Mouse (Mus musculus): ENCODE data around the gene Iyd. TPM values are rescaled to one million over a fixed set of nuclear protein-coding genes. Genes with fewer than 3 reads are reported as not detected.

Gene Iyd
- polyA plus RNA-seq, 1 experiment from 2014 or later, result not detected

- ATAC-seq (ENCODE audit: insufficient number of reproducible peaks, low FRiP score, low TSS enrichment, low read depth), result no peak
These were observed 10.2 kb upstream of the Iyd start for GRCm38 (mm10) chr10:3529807-3530206.

DNA sequence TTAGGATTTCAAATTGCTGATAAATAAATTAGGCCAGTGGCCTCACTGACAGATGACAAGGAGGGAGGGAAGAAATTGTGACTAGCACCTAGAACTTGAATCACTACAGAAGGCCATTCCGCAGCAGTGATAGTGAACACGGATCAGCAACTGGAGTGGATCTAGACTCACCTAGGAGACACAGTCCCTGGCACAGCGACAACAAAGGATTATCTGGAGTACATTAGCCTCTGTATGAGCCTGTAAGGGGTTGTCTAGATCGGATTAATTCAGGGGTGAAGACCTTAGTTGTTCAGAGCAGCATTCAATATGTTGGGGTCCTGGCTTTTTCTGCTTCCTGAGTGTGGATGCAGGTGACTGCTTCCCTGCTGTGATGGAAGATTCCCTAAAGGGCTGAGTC, 9.4 kb upstream of the Iyd start:
- H3K36me3 ChIP-seq (ENCODE audit: control insufficient read depth, insufficient read depth, low read length), result no peaks in the 10 kb centered on the region
- no peak overlapping the region for H3K4me2 ChIP-seq (ENCODE audit: low read depth, severe bottlenecking)
- no peaks in the 10 kb centered on the region for H3K4me1 ChIP-seq (ENCODE audit: control insufficient read depth, insufficient read depth, low read length)
- H3K9me3 ChIP-seq (ENCODE audit: control insufficient read depth, low read length), result no peaks in the 10 kb centered on the region
- H3K27me3 ChIP-seq (ENCODE audit: control insufficient read depth, insufficient read depth, low read length), result no peaks in the 10 kb centered on the region
- no peak for ATAC-seq (ENCODE audit: insufficient number of reproducible peaks, low FRiP score, low TSS enrichment, low read depth)
- H3K9ac ChIP-seq (ENCODE audit: low read length), result no peak overlapping the region
- no peak overlapping the region for H3K4me3 ChIP-seq (ENCODE audit: low read depth, low read length)
- no peak overlapping the region for H3K27ac ChIP-seq (replicated peaks; ENCODE audit: low read depth, low read length)
- WGBS, result 57% methylated on average over 4 of the region's 4 CpGs
- no peak for DNase-seq (ENCODE audit: low spot score)

More at GRCm38 (mm10) chr10:3529807-3530206, 10.2 kb upstream of the Iyd start:
- H3K9ac ChIP-seq (ENCODE audit: low read length), result no peak overlapping the region
- no peak overlapping the region for H3K4me3 ChIP-seq (ENCODE audit: low read depth, low read length)
- H3K4me1 ChIP-seq (ENCODE audit: control insufficient read depth, insufficient read depth, low read length), result no peaks in the 10 kb centered on the region
- 60% methylated on average over 4 of the region's 4 CpGs for WGBS
- H3K4me2 ChIP-seq (ENCODE audit: low read depth, severe bottlenecking), result no peak overlapping the region
- no peaks in the 10 kb centered on the region for H3K36me3 ChIP-seq (ENCODE audit: control insufficient read depth, insufficient read depth, low read length)
- H3K9me3 ChIP-seq (ENCODE audit: control insufficient read depth, low read length), result no peaks in the 10 kb centered on the region
- H3K27me3 ChIP-seq (ENCODE audit: control insufficient read depth, insufficient read depth, low read length), result no peaks in the 10 kb centered on the region
- no peak for DNase-seq (ENCODE audit: low spot score)
- no peak overlapping the region for H3K27ac ChIP-seq (replicated peaks; ENCODE audit: low read depth, low read length)

DNA sequence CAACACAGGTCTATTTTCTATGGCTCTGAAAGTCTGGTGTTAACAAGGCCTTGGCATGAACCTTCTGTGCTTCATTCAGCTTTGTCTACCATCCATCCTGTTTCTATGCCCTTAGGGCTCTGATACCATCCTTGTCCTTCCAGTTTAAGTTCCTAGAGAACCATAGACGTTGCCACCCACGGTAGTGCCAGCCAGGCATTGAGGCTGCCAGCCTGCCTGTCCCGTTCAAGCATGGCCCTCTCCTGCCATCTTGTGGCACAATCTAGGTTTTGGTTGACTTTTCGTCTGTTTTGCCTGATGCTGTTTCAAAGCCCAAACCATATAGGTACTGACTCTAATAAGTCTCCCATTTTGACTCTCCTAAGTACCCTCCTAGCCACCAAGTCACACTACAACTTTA, 8.7 kb upstream of the Iyd start:
- H3K4me2 ChIP-seq (ENCODE audit: low read depth, severe bottlenecking), result no peak overlapping the region
- H3K4me1 ChIP-seq (ENCODE audit: control insufficient read depth, insufficient read depth, low read length), result no peaks in the 10 kb centered on the region
- no peak overlapping the region for H3K27ac ChIP-seq (replicated peaks; ENCODE audit: low read depth, low read length)
- no peaks in the 10 kb centered on the region for H3K27me3 ChIP-seq (ENCODE audit: control insufficient read depth, insufficient read depth, low read length)
- H3K36me3 ChIP-seq (ENCODE audit: control insufficient read depth, insufficient read depth, low read length), result no peaks in the 10 kb centered on the region
- WGBS, result 5% methylated on average over 4 of the region's 4 CpGs
- 0 out of 2 replicates have a peak, but pooled peaks have one; percentile 13 for ATAC-seq (ENCODE audit: insufficient number of reproducible peaks, low FRiP score, low TSS enrichment, low read depth)
- no peaks in the 10 kb centered on the region for H3K9me3 ChIP-seq (ENCODE audit: control insufficient read depth, low read length)
- DNase-seq (ENCODE audit: low spot score), result peak; percentile 80
- H3K9ac ChIP-seq (ENCODE audit: low read length), result no peak overlapping the region
- H3K4me3 ChIP-seq (ENCODE audit: low read depth, low read length), result no peak overlapping the region

DNA sequence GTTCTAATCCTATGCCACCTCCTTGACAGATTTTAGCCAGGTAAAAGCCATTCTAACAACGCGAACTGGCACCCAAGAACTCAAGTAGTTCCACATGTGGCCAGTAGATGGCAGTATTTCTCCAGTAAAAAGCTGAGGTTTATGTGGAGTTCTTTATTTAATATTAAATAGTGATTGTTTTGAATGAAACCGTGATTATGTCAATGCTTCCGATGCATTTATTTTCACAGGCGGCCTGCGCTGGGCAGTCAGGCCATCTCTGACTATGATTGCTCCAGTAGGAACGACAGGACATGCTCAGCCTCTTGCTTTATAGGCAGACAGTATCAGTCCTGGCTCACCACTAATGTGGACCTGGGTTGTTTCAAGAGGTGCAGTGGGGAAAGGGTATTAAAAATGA, 5.6 kb upstream of the Iyd start:
- no peak overlapping the region for H3K4me3 ChIP-seq (ENCODE audit: low read depth, low read length)
- no peaks in the 10 kb centered on the region for H3K9me3 ChIP-seq (ENCODE audit: control insufficient read depth, low read length)
- H3K27ac ChIP-seq (replicated peaks; ENCODE audit: low read depth, low read length), result no peak overlapping the region
- H3K36me3 ChIP-seq (ENCODE audit: control insufficient read depth, insufficient read depth, low read length), result no peaks in the 10 kb centered on the region
- H3K27me3 ChIP-seq (ENCODE audit: control insufficient read depth, insufficient read depth, low read length), result no peaks in the 10 kb centered on the region
- WGBS, result 10% methylated on average over 7 of the region's 7 CpGs
- no peak for ATAC-seq (ENCODE audit: insufficient number of reproducible peaks, low FRiP score, low TSS enrichment, low read depth)
- H3K4me1 ChIP-seq (ENCODE audit: control insufficient read depth, insufficient read depth, low read length), result no peaks in the 10 kb centered on the region
- no peak overlapping the region for H3K9ac ChIP-seq (ENCODE audit: low read length)
- DNase-seq (ENCODE audit: low spot score), result peak; percentile 74
- H3K4me2 ChIP-seq (ENCODE audit: low read depth, severe bottlenecking), result peak overlapping the region; percentile 22; the same call in 1 of the 2 replicates

DNA sequence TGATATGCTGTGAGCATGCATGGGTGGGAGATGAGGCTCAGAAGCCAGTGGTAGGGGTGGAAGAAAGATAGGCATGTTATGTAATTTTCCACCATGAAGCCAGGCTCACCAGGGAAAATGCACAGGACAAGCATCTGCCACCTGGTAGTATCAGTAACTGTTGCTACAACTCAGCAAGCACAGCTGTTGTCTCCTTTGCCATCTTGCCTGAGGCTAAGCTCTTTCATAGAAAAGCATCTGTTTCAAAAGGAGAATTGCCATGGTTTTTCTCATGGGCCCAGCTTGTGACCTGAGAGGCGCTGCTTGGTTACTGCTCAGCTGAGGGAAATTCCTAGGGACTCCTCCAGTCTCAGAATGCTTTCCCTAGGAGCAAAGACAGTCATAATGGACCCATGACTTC, 3.7 kb upstream of the Iyd start:
- H3K27ac ChIP-seq (replicated peaks; ENCODE audit: low read depth, low read length), result no peak overlapping the region
- no peaks in the 10 kb centered on the region for H3K9me3 ChIP-seq (ENCODE audit: control insufficient read depth, low read length)
- 83% methylated on average over 1 of the region's 1 CpGs for WGBS
- H3K9ac ChIP-seq (ENCODE audit: low read length), result no peak overlapping the region
- H3K4me2 ChIP-seq (ENCODE audit: low read depth, severe bottlenecking), result no peak overlapping the region
- ATAC-seq (ENCODE audit: insufficient number of reproducible peaks, low FRiP score, low TSS enrichment, low read depth), result no peak
- no peaks in the 10 kb centered on the region for H3K36me3 ChIP-seq (ENCODE audit: control insufficient read depth, insufficient read depth, low read length)
- H3K4me1 ChIP-seq (ENCODE audit: control insufficient read depth, insufficient read depth, low read length), result no peaks in the 10 kb centered on the region
- no peaks in the 10 kb centered on the region for H3K27me3 ChIP-seq (ENCODE audit: control insufficient read depth, insufficient read depth, low read length)
- no peak for DNase-seq (ENCODE audit: low spot score)
- H3K4me3 ChIP-seq (ENCODE audit: low read depth, low read length), result no peak overlapping the region

- no peaks in the 10 kb centered on the region for H3K4me1 ChIP-seq (ENCODE audit: control insufficient read depth, insufficient read depth, low read length)
- H3K27me3 ChIP-seq (ENCODE audit: control insufficient read depth, insufficient read depth, low read length), result no peaks in the 10 kb centered on the region
- H3K27ac ChIP-seq (replicated peaks; ENCODE audit: low read depth, low read length), result no peak overlapping the region
- H3K4me2 ChIP-seq (ENCODE audit: low read depth, severe bottlenecking), result no peak overlapping the region
- WGBS, result 54% methylated on average over 2 of the region's 2 CpGs
- DNase-seq (ENCODE audit: low spot score), result no peak
- no peak for ATAC-seq (ENCODE audit: insufficient number of reproducible peaks, low FRiP score, low TSS enrichment, low read depth)
- H3K9ac ChIP-seq (ENCODE audit: low read length), result no peak overlapping the region
- no peaks in the 10 kb centered on the region for H3K36me3 ChIP-seq (ENCODE audit: control insufficient read depth, insufficient read depth, low read length)
- no peaks in the 10 kb centered on the region for H3K9me3 ChIP-seq (ENCODE audit: control insufficient read depth, low read length)
- no peak overlapping the region for H3K4me3 ChIP-seq (ENCODE audit: low read depth, low read length)
These were observed 9.3 kb downstream of the Iyd start for GRCm38 (mm10) chr10:3549384-3549783.

- DNase-seq (ENCODE audit: low spot score) (no peak), ATAC-seq (ENCODE audit: insufficient number of reproducible peaks, low FRiP score, low TSS enrichment, low read depth) (no peak)
- Histone ChIP-seq H3K27me3 (ENCODE audit: control insufficient read depth, insufficient read depth, low read length) (no peaks in the 10 kb centered on the region), H3K36me3 (ENCODE audit: control insufficient read depth, insufficient read depth, low read length) (no peaks in the 10 kb centered on the region), H3K27ac (replicated peaks; ENCODE audit: low read depth, low read length) (no peak overlapping the region), H3K4me3 (ENCODE audit: low read depth, low read length) (no peak overlapping the region), H3K4me1 (ENCODE audit: control insufficient read depth, insufficient read depth, low read length) (no peaks in the 10 kb centered on the region), H3K9me3 (ENCODE audit: control insufficient read depth, low read length) (no peaks in the 10 kb centered on the region), H3K4me2 (ENCODE audit: low read depth, severe bottlenecking) (no peak overlapping the region), H3K9ac (ENCODE audit: low read length) (no peak overlapping the region)
- WGBS, result 62% methylated on average over 5 of the region's 5 CpGs
These were observed 15.1 kb downstream of the Iyd start for GRCm38 (mm10) chr10:3555128-3555527.

GRCm38 (mm10) chr10:3556538-3556937, 16.5 kb downstream of the Iyd start:
- Histone ChIP-seq H3K4me3 (ENCODE audit: low read depth, low read length) (no peak overlapping the region), H3K27me3 (ENCODE audit: control insufficient read depth, insufficient read depth, low read length) (no peaks in the 10 kb centered on the region), H3K4me1 (ENCODE audit: control insufficient read depth, insufficient read depth, low read length) (no peaks in the 10 kb centered on the region), H3K9me3 (ENCODE audit: control insufficient read depth, low read length) (no peaks in the 10 kb centered on the region), H3K9ac (ENCODE audit: low read length) (no peak overlapping the region), H3K4me2 (ENCODE audit: low read depth, severe bottlenecking) (no peak overlapping the region), H3K36me3 (ENCODE audit: control insufficient read depth, insufficient read depth, low read length) (no peaks in the 10 kb centered on the region), H3K27ac (replicated peaks; ENCODE audit: low read depth, low read length) (no peak overlapping the region)
- ATAC-seq (ENCODE audit: insufficient number of reproducible peaks, low FRiP score, low TSS enrichment, low read depth), result no peak
- no peak for DNase-seq (ENCODE audit: low spot score)
- WGBS, result 80% methylated on average over 3 of the region's 3 CpGs

DNA sequence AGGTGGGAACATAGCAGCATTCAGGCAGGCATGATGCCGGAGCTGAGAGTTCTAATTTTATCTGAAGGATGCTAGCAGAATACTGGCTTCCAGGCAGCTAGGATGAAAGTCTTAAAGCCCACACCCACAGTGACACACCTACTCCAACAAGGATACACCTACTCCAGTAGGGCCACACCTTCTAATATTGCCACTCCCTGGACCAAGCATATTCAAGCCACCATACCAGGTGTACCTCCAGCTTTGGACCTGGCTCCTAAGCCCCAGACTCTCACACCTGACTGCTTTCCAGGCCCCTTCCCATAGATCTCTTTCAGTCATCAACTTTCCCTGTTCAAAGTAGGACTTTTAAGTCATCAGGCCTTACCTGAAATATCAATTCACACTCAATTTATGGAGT, 19.1 kb downstream of the Iyd start:
- no peaks in the 10 kb centered on the region for H3K27me3 ChIP-seq (ENCODE audit: control insufficient read depth, insufficient read depth, low read length)
- no peak overlapping the region for H3K27ac ChIP-seq (replicated peaks; ENCODE audit: low read depth, low read length)
- ATAC-seq (ENCODE audit: insufficient number of reproducible peaks, low FRiP score, low TSS enrichment, low read depth), result no peak
- H3K4me2 ChIP-seq (ENCODE audit: low read depth, severe bottlenecking), result no peak overlapping the region
- no peaks in the 10 kb centered on the region for H3K36me3 ChIP-seq (ENCODE audit: control insufficient read depth, insufficient read depth, low read length)
- H3K4me3 ChIP-seq (ENCODE audit: low read depth, low read length), result no peak overlapping the region
- no peaks in the 10 kb centered on the region for H3K9me3 ChIP-seq (ENCODE audit: control insufficient read depth, low read length)
- no peaks in the 10 kb centered on the region for H3K4me1 ChIP-seq (ENCODE audit: control insufficient read depth, insufficient read depth, low read length)
- no peak for DNase-seq (ENCODE audit: low spot score)
- 100% methylated on average over 1 of the region's 1 CpGs for WGBS
- no peak overlapping the region for H3K9ac ChIP-seq (ENCODE audit: low read length)

All from limb, embryonic 11.5 days (tissue).